Mouse (Mus musculus) neutrophil, adult 83 days (primary cell): ENCODE data around the gene Psg26. TPM values are rescaled to one million over a fixed set of nuclear protein-coding genes. Genes with fewer than 3 reads are reported as not detected.

ENCODE experiments used
- total RNA-seq, 2 experiments: library from RNA; stranded (reverse); gene quantifications; one replicate each; pipeline ENCODE4 v1.2.4; 2023

Gene Psg26
- total RNA-seq: not detected

GRCm38 (mm10) chr7:18484077-18484476 lies at the start of gene Psg26:
Gene Psg26 (minus strand): TSS chr7:18484177.

GRCm38 (mm10) chr7:18532169-18532568 lies 48.2 kb upstream of the Psg26 start, which contains the start of gene Psg25:
Gene Psg25 (minus strand): TSS chr7:18532269.

GRCm38 (mm10) chr7:18431941-18432340 lies 52.0 kb downstream of the Psg26 start, which contains the start of gene Psg28:
Gene Psg28 (minus strand): TSS chr7:18432041.

Other genes starting within 250 kb of the Psg26 start
- not detected for gene Mill1, start 238.8 kb downstream of the Psg26 start, total RNA-seq
- gene Psg18, start 129.2 kb downstream of the Psg26 start, total RNA-seq: not detected
- gene Psg28, start 52.1 kb downstream of the Psg26 start, total RNA-seq: not detected
- gene Psg25, start 48.1 kb upstream of the Psg26 start, total RNA-seq: not detected
- gene Psg27, start 83.1 kb upstream of the Psg26 start, total RNA-seq: not detected
- not detected for gene Psg23, start 132.3 kb upstream of the Psg26 start, total RNA-seq
- not detected for gene Psg21, start 172.5 kb upstream of the Psg26 start, total RNA-seq
- not detected for gene Psg20, start 202.0 kb upstream of the Psg26 start, total RNA-seq
- not detected for gene Psg22, start 233.9 kb upstream of the Psg26 start, total RNA-seq